ENCODE assay signal across 15 mouse cellular contexts in genomic region chr16:91301454-91301853, GRCm38 (mm10). TPM values are rescaled to one million over a fixed set of nuclear protein-coding genes. Genes with fewer than 3 reads are reported as not detected.
DNase-seq lines count a peak whose midpoint lies in the region; ATAC-seq and TF ChIP-seq lines count a peak whose summit lies in the region.
"Had no signal": no experiment of that assay in that cellular context is flagged by ENCODE, and none has a peak within 500 bp of the region (broad histone marks: within the 10 kb centered on the region; RNA-seq: fewer than 3 reads in every experiment).

No protein-coding gene starts in this region.

- H3K4me2 ChIP-seq in hindbrain, embryonic 13.5 days, result peak overlapping the region; percentile 40
- peak overlapping the region; percentile 44 for H3K4me2 ChIP-seq in midbrain, embryonic 16.5 days (ENCODE audit: low read length)
- no peak overlapping the region for H3K4me2 ChIP-seq in intestine, postnatal 0 days (replicated peaks; ENCODE audit: low read depth)
- H3K4me2 ChIP-seq: heart, embryonic 11.5 days; stomach, embryonic 15.5 days had no signal

- no peak for TF ChIP-seq CTCF in intestine, postnatal 0 days (IDR thresholded peaks at IDR 0.05; ENCODE audit: low read depth)

- no peaks in the 10 kb centered on the region for H3K9me3 ChIP-seq in forebrain, embryonic 10.5 days
- no peaks in the 10 kb centered on the region for H3K9me3 ChIP-seq in hindbrain, embryonic 13.5 days
- H3K9me3 ChIP-seq in midbrain, embryonic 16.5 days (replicated peaks; ENCODE audit: control insufficient read depth, low read length, poor library complexity, severe bottlenecking), result no peaks in the 10 kb centered on the region
- H3K9me3 ChIP-seq in intestine, postnatal 0 days (ENCODE audit: control insufficient read depth), result no peaks in the 10 kb centered on the region
- H3K9me3 ChIP-seq: stomach, embryonic 15.5 days had no signal

- H3K36me3 ChIP-seq in forebrain, embryonic 10.5 days (replicated peaks), result no peaks in the 10 kb centered on the region
- H3K36me3 ChIP-seq in hindbrain, embryonic 13.5 days, result no peaks in the 10 kb centered on the region
- no peaks in the 10 kb centered on the region for H3K36me3 ChIP-seq in midbrain, embryonic 16.5 days (ENCODE audit: control insufficient read depth, insufficient read depth, low read length)
- no peaks in the 10 kb centered on the region for H3K36me3 ChIP-seq in intestine, postnatal 0 days (ENCODE audit: control insufficient read depth, insufficient read depth)
- H3K36me3 ChIP-seq: stomach, embryonic 15.5 days had no signal

- H3K9ac ChIP-seq in hindbrain, embryonic 13.5 days, result no peak overlapping the region
- no peak overlapping the region; the same call in 1 of the 2 replicates for H3K9ac ChIP-seq in midbrain, embryonic 16.5 days (ENCODE audit: low read depth, low read length)
- H3K9ac ChIP-seq in intestine, postnatal 0 days (ENCODE audit: low read depth, low read length), result no peak overlapping the region
- H3K9ac ChIP-seq: stomach, embryonic 15.5 days had no signal

- peaks cover 100% of the 10 kb centered on the region for H3K27me3 ChIP-seq in forebrain, embryonic 10.5 days (ENCODE audit: poor library complexity, severe bottlenecking)
- H3K27me3 ChIP-seq in hindbrain, embryonic 13.5 days, result peaks cover 97% of the 10 kb centered on the region
- H3K27me3 ChIP-seq in midbrain, embryonic 16.5 days (ENCODE audit: control insufficient read depth, insufficient read depth, low read depth, low read length), result peaks cover 35% of the 10 kb centered on the region
- H3K27me3 ChIP-seq in intestine, postnatal 0 days (replicated peaks; ENCODE audit: control insufficient read depth, insufficient read depth, low read length), result peaks cover 5% of the 10 kb centered on the region; the same call in 1 of the 2 replicates

- H3K27ac ChIP-seq in forebrain, embryonic 10.5 days, result no peak overlapping the region
- H3K27ac ChIP-seq in hindbrain, embryonic 13.5 days, result no peak overlapping the region
- H3K27ac ChIP-seq in midbrain, embryonic 16.5 days (ENCODE audit: low read length), result 0 out of 2 replicates have a peak overlapping the region, but pooled peaks have one; percentile 11
- H3K27ac ChIP-seq in intestine, postnatal 0 days (ENCODE audit: low read depth, low read length), result no peak overlapping the region
- H3K27ac ChIP-seq: stomach, embryonic 15.5 days had no signal

- peak; percentile 68 for DNase-seq in embryo, embryonic 10.5 days (ENCODE audit: low spot score)
- DNase-seq in forebrain, embryonic 10.5 days (ENCODE audit: extremely low spot score, low spot score), result peak; percentile 73
- DNase-seq in testis, postnatal 14 days (ENCODE audit: low spot score), result no peak
- DNase-seq in layer of hippocampus, adult 9-10 months (ENCODE audit: low spot score), result no peak
- no peak for DNase-seq in cerebellum, adult 11-12 months
- DNase-seq: cerebellum, adult 8-10 months; gastrocnemius, postnatal 14 days; lung, adult 2 months had no signal

- 13% methylated on average over 18 of the region's 18 CpGs for WGBS in forebrain, embryonic 10.5 days
- 7% methylated on average over 18 of the region's 18 CpGs for WGBS in hindbrain, embryonic 13.5 days
- WGBS in midbrain, embryonic 16.5 days, result 5% methylated on average over 18 of the region's 18 CpGs
- WGBS in intestine, postnatal 0 days, result 65% methylated on average over 18 of the region's 18 CpGs

- H3K4me3 ChIP-seq in forebrain, embryonic 10.5 days, result peak overlapping the region; percentile 24
- peak overlapping the region; percentile 7; the same call in 1 of the 2 replicates for H3K4me3 ChIP-seq in hindbrain, embryonic 13.5 days
- peak overlapping the region; percentile 17 for H3K4me3 ChIP-seq in midbrain, embryonic 16.5 days (ENCODE audit: low read depth, low read length)
- no peak overlapping the region for H3K4me3 ChIP-seq in intestine, postnatal 0 days (ENCODE audit: low read depth, low read length)
- H3K4me3 ChIP-seq: stomach, embryonic 15.5 days had no signal

- no peak for ATAC-seq in hindbrain, embryonic 13.5 days (ENCODE audit: low FRiP score)
- ATAC-seq in midbrain, embryonic 16.5 days, result no peak
- no peak for ATAC-seq in intestine, postnatal 0 days
- ATAC-seq: activated CD4-positive, CD25-positive, alpha-beta regulatory T cell, adult 4 months had no signal

- peaks cover 82% of the 10 kb centered on the region for H3K4me1 ChIP-seq in forebrain, embryonic 10.5 days
- peaks cover 45% of the 10 kb centered on the region for H3K4me1 ChIP-seq in hindbrain, embryonic 13.5 days (replicated peaks)
- peaks cover 12% of the 10 kb centered on the region for H3K4me1 ChIP-seq in midbrain, embryonic 16.5 days (ENCODE audit: control insufficient read depth, insufficient read depth, low read length)
- no peaks in the 10 kb centered on the region for H3K4me1 ChIP-seq in intestine, postnatal 0 days (replicated peaks; ENCODE audit: control insufficient read depth, insufficient read depth, low read length)
- H3K4me1 ChIP-seq: stomach, embryonic 15.5 days had no signal

RNA-seq across cellular contexts. Expression of gene Olig1, which starts 31.9 kb away (rescaled TPM):
- polyA plus RNA-seq in forebrain, embryonic 10.5 days (2016; fragmentation: Nextera tagmentation; extraction: Ambion mirVana), result 8.3 and 8.5 TPM in 2 replicates
- polyA plus RNA-seq in hindbrain, embryonic 13.5 days (2015; fragmentation: Nextera tagmentation; extraction: Ambion mirVana), result 21.4 and 29.2 TPM in 2 replicates
- 94.2 and 131 TPM in 2 replicates for polyA plus RNA-seq in midbrain, embryonic 16.5 days (2015; fragmentation: Nextera tagmentation; extraction: Ambion mirVana)
- polyA plus RNA-seq in intestine, postnatal 0 days (2015; fragmentation: Nextera tagmentation; extraction: Ambion mirVana), result not detected in 2 replicates
- polyA plus RNA-seq: activated CD4-positive, CD25-positive, alpha-beta regulatory T cell, adult 4 months; heart, embryonic 11.5 days; small intestine, adult 2 months had no signal

Comparison
In these comparisons a context has a peak if more than half of its experiments do, and no peak if none do; other contexts are left out.
1. DNase-seq: peak in embryo, embryonic 10.5 days (single experiment) and forebrain, embryonic 10.5 days (single experiment); none in testis, postnatal 14 days (single experiment), layer of hippocampus, adult 9-10 months (single experiment) and cerebellum, adult 11-12 months (single experiment).